Mouse (Mus musculus) layer of hippocampus, postnatal 25 days (tissue): ENCODE results near the gene Cep85l. TPM values are rescaled to one million over a fixed set of nuclear protein-coding genes. Genes with fewer than 3 reads are reported as not detected.

Experiments used
- DNase-seq, 2 experiments: peaks; one replicate each; pipeline ENCODE4 v3.0.0; 2022; ENCODE audit warnings: mixed read lengths in 2 of 2, low spot score in 1 of 2; ENCODE audit errors: extremely low spot score in 1 of 2
- total RNA-seq, 2 experiments: library from RNA; stranded (reverse); gene quantifications; 2 replicates each; pipeline ENCODE4 v1.2.3; 2021

Gene Cep85l
- total RNA-seq, 2 experiments from 2014 or later = 20.6 to 24.8 TPM

- no peak for DNase-seq
Measured at GRCm38 (mm10) chr10:53229190-53229589, 150.6 kb downstream of the Cep85l start.

Other genes starting within 250 kb of the Cep85l start
- 1 to 10 TPM in 1 of 2 experiments, under 1 TPM in 1; 0.61 to 1.1 TPM for gene Pln, start 42.3 kb downstream of the Cep85l start, total RNA-seq
- 10 to 100 TPM; 19.1 to 22.7 TPM for gene Asf1a, start 216.8 kb upstream of the Cep85l start, total RNA-seq